Mouse (Mus musculus) MEL (cell line): Measurements from ENCODE around the gene Rad51b. TPM values are rescaled to one million over a fixed set of nuclear protein-coding genes. Genes with fewer than 3 reads are reported as not detected.

Experiments used
- DNase-seq: peaks from one replicate; pipeline ENCODE4 v3.0.0; 2011; ENCODE audit warnings: low read depth, low spot score
- H3K27ac ChIP-seq: 2 replicates; pipeline ENCODE4 v1.5.1; 2012; ENCODE audit warnings: low read depth, mild to moderate bottlenecking, control low read depth, low read length, moderate library complexity; ENCODE audit not compliant: control insufficient read depth
- H3K27me3 ChIP-seq, 2 experiments: fragments of 150-350 bp in 1 of 2; sonication (generic) in 1 of 2; 2 replicates each; pipeline ENCODE4 v1.6.1; 2012; ENCODE audit warnings: low read length in 2 of 2, mild to moderate bottlenecking in 2 of 2, improper control_type of control experiment in 1 of 2, moderate library complexity in 1 of 2; ENCODE audit not compliant: insufficient read depth in 2 of 2, control insufficient read depth in 1 of 2
- H3K36me3 ChIP-seq, 2 experiments: 2 replicates each; pipeline ENCODE4 v1.6.1; 2012 to 2014; ENCODE audit warnings: low read length in 2 of 2, improper control_type of control experiment in 1 of 2, inconsistent platforms in 1 of 2, mild to moderate bottlenecking in 1 of 2; ENCODE audit not compliant: insufficient read depth in 2 of 2, control insufficient read depth in 1 of 2
- H3K4me1 ChIP-seq, 2 experiments: fragments of 150-350 bp in 1 of 2; sonication (generic) in 1 of 2; 2 replicates each; pipeline ENCODE4 v1.6.1; 2012; ENCODE audit warnings: low read length in 2 of 2, improper control_type of control experiment in 1 of 2, mild to moderate bottlenecking in 1 of 2; ENCODE audit not compliant: insufficient read depth in 2 of 2, control insufficient read depth in 1 of 2
- H3K4me3 ChIP-seq, 2 experiments: fragments of 150-350 bp in 1 of 2; sonication (generic) in 1 of 2; 2 replicates each; pipeline ENCODE4 v1.5.1; 2012; ENCODE audit warnings: low read depth in 2 of 2, low read length in 2 of 2, mild to moderate bottlenecking in 2 of 2, moderate library complexity in 2 of 2, control low read depth in 1 of 2, improper control_type of control experiment in 1 of 2; ENCODE audit not compliant: control insufficient read depth in 1 of 2, insufficient read depth in 1 of 2
- H3K79me2 ChIP-seq: 2 replicates; pipeline ENCODE4 v1.6.1; 2012; ENCODE audit warnings: mild to moderate bottlenecking, low read length, moderate library complexity; ENCODE audit not compliant: control insufficient read depth, poor library complexity, insufficient read depth
- H3K9ac ChIP-seq: 2 replicates; pipeline ENCODE4 v1.6.1; 2012; ENCODE audit warnings: low read depth, mild to moderate bottlenecking, control low read depth, low read length, moderate library complexity; ENCODE audit not compliant: control insufficient read depth, poor library complexity, severe bottlenecking
- H3K9me3 ChIP-seq: fragments of 150-350 bp; sonication (generic); replicated peaks from 2 replicates; pipeline ENCODE4 v1.6.1; 2012; ENCODE audit warnings: mild to moderate bottlenecking, low read length, improper control_type of control experiment, moderate library complexity; ENCODE audit not compliant: insufficient read depth
- CHD1 ChIP-seq: IDR thresholded peaks from 2 replicates; pipeline ENCODE4 v1.6.1; 2012; ENCODE audit warnings: low read depth, mild to moderate bottlenecking, inconsistent platforms, low read length, improper control_type of control experiment
- CHD2 ChIP-seq: IDR thresholded peaks from 2 replicates; pipeline ENCODE4 v1.6.1; 2011; ENCODE audit warnings: low read length, improper control_type of control experiment
- CTCF ChIP-seq, 3 experiments: IDR thresholded peaks in 2 of 3; conservative IDR thresholded peaks in 1 of 3; 2 replicates each; pipeline ENCODE4 v1.5.1; 2011 to 2012; ENCODE audit warnings: low read length in 3 of 3, low read depth in 2 of 3, mild to moderate bottlenecking in 2 of 3, improper control_type of control experiment in 1 of 3, inconsistent platforms in 1 of 3, mixed read lengths in 1 of 3, moderate library complexity in 1 of 3; ENCODE audit not compliant: control insufficient read depth in 1 of 3, insufficient read depth in 1 of 3, poor library complexity in 1 of 3, severe bottlenecking in 1 of 3
- E2F4 ChIP-seq: IDR thresholded peaks from 2 replicates; pipeline ENCODE4 v1.6.1; 2011; ENCODE audit warnings: low read depth, low read length, improper control_type of control experiment, borderline replicate concordance
- ELF1 ChIP-seq: IDR thresholded peaks from 2 replicates; pipeline ENCODE4 v1.6.1; 2014; ENCODE audit warnings: low read depth, mild to moderate bottlenecking, inconsistent platforms, low read length, improper control_type of control experiment, moderate library complexity
- EP300 ChIP-seq, 2 experiments: IDR thresholded peaks; 2 replicates each; pipeline ENCODE4 v1.6.1; 2011; ENCODE audit warnings: improper control_type of control experiment in 2 of 2, low read length in 2 of 2, low read depth in 1 of 2, mild to moderate bottlenecking in 1 of 2
- ETS1 ChIP-seq: IDR thresholded peaks from 2 replicates; pipeline ENCODE4 v1.6.1; 2012; ENCODE audit warnings: low read depth, mild to moderate bottlenecking, inconsistent platforms, low read length, improper control_type of control experiment, moderate library complexity
- GABPA ChIP-seq: IDR thresholded peaks from 2 replicates; pipeline ENCODE4 v1.6.1; 2012; ENCODE audit warnings: low read depth, mild to moderate bottlenecking, inconsistent platforms, low read length, improper control_type of control experiment, moderate library complexity
- GATA1 ChIP-seq: IDR thresholded peaks from 2 replicates; pipeline ENCODE4 v1.6.1; 2011; ENCODE audit warnings: low read depth, low read length, improper control_type of control experiment
- HCFC1 ChIP-seq: IDR thresholded peaks from 2 replicates; pipeline ENCODE4 v1.6.1; 2012; ENCODE audit warnings: low read depth, mild to moderate bottlenecking, inconsistent platforms, low read length, improper control_type of control experiment, moderate library complexity
- MAX ChIP-seq: IDR thresholded peaks from 2 replicates; pipeline ENCODE4 v1.6.1; 2011; ENCODE audit warnings: low read length, improper control_type of control experiment
- MAZ ChIP-seq: IDR thresholded peaks from 2 replicates; pipeline ENCODE4 v1.6.1; 2012; ENCODE audit warnings: low read depth, mild to moderate bottlenecking, inconsistent platforms, low read length, improper control_type of control experiment
- MEF2A ChIP-seq: IDR thresholded peaks from 2 replicates; pipeline ENCODE4 v1.6.1; 2014; ENCODE audit warnings: low read depth, mild to moderate bottlenecking, inconsistent platforms, low read length, improper control_type of control experiment; ENCODE audit not compliant: poor library complexity, insufficient replicate concordance, severe bottlenecking; ENCODE audit errors: extremely low read depth
- MXI1 ChIP-seq: IDR thresholded peaks from 2 replicates; pipeline ENCODE4 v1.6.1; 2011; ENCODE audit warnings: mild to moderate bottlenecking, low read depth, low read length, improper control_type of control experiment
- MYC ChIP-seq: IDR thresholded peaks from 2 replicates; pipeline ENCODE4 v1.6.1; 2011; ENCODE audit warnings: low read depth, mild to moderate bottlenecking, low read length, improper control_type of control experiment, moderate library complexity
- NRF1 ChIP-seq: IDR thresholded peaks from 2 replicates; pipeline ENCODE4 v1.6.1; 2014; ENCODE audit warnings: low read depth, mild to moderate bottlenecking, inconsistent platforms, low read length, improper control_type of control experiment, moderate library complexity; ENCODE audit not compliant: poor library complexity, insufficient read depth, severe bottlenecking
- POLR2A ChIP-seq, 2 experiments: IDR thresholded peaks; 2 replicates each; pipeline ENCODE4 v1.6.1; 2011 to 2012; ENCODE audit warnings: low read length in 2 of 2, mild to moderate bottlenecking in 2 of 2, control low read depth in 1 of 2, improper control_type of control experiment in 1 of 2, low read depth in 1 of 2, moderate library complexity in 1 of 2; ENCODE audit not compliant: control insufficient read depth in 1 of 2, insufficient read depth in 1 of 2, poor library complexity in 1 of 2
- POLR2AphosphoS2 ChIP-seq: IDR thresholded peaks from 2 replicates; pipeline ENCODE4 v1.6.1; 2011; ENCODE audit warnings: low read length, improper control_type of control experiment
- RAD21 ChIP-seq: IDR thresholded peaks from 2 replicates; pipeline ENCODE4 v1.6.1; 2011; ENCODE audit warnings: mild to moderate bottlenecking, low read depth, low read length, improper control_type of control experiment
- RCOR1 ChIP-seq: IDR thresholded peaks from 2 replicates; pipeline ENCODE4 v1.6.1; 2012; ENCODE audit warnings: low read depth, mild to moderate bottlenecking, inconsistent platforms, low read length, improper control_type of control experiment
- SIN3A ChIP-seq: IDR thresholded peaks from 2 replicates; pipeline ENCODE4 v1.6.1; 2012; ENCODE audit warnings: low read length, improper control_type of control experiment, inconsistent platforms
- SMC3 ChIP-seq: IDR thresholded peaks from 2 replicates; pipeline ENCODE4 v1.6.1; 2011; ENCODE audit warnings: low read depth, low read length, improper control_type of control experiment
- TAL1 ChIP-seq: IDR thresholded peaks from 2 replicates; pipeline ENCODE4 v1.6.1; 2012; ENCODE audit warnings: mild to moderate bottlenecking, inconsistent platforms, low read length, moderate library complexity, mixed read lengths
- TCF12 ChIP-seq: IDR thresholded peaks from 2 replicates; pipeline ENCODE4 v1.6.1; 2014; ENCODE audit warnings: low read depth, mild to moderate bottlenecking, inconsistent platforms, low read length, improper control_type of control experiment, moderate library complexity
- UBTF ChIP-seq: IDR thresholded peaks from 2 replicates; pipeline ENCODE4 v1.6.1; 2012; ENCODE audit warnings: low read depth, mild to moderate bottlenecking, inconsistent platforms, low read length, improper control_type of control experiment, moderate library complexity, borderline replicate concordance; ENCODE audit not compliant: insufficient read depth
- USF1 ChIP-seq: IDR thresholded peaks from 2 replicates; pipeline ENCODE4 v1.6.1; 2014; ENCODE audit warnings: low read depth, mild to moderate bottlenecking, inconsistent platforms, low read length, improper control_type of control experiment, moderate library complexity
- USF2 ChIP-seq, 2 experiments: IDR thresholded peaks; 2 replicates each; pipeline ENCODE4 v1.6.1; 2011 to 2012; ENCODE audit warnings: improper control_type of control experiment in 2 of 2, low read length in 2 of 2, borderline replicate concordance in 1 of 2, inconsistent platforms in 1 of 2, low read depth in 1 of 2, mild to moderate bottlenecking in 1 of 2; ENCODE audit not compliant: insufficient read depth in 1 of 2
- ZKSCAN1 ChIP-seq: IDR thresholded peaks from 2 replicates; pipeline ENCODE4 v1.6.1; 2012; ENCODE audit warnings: low read depth, mild to moderate bottlenecking, inconsistent platforms, low read length, improper control_type of control experiment, moderate library complexity
- polyA plus RNA-seq, 2 experiments: library from polyadenylated mRNA; stranded (reverse) in 1 of 2; unstranded in 1 of 2; fragments of >175 nt in 1 of 2; fragments of >200 nt in 1 of 2; gene quantifications; 2 replicates each; pipeline versions ENCODE4 v1.2.1 to v1.2.4; 2012; ENCODE audit warnings: low replicate concordance in 2 of 2, low read depth in 1 of 2; ENCODE audit not compliant: insufficient read length in 2 of 2, insufficient read depth in 1 of 2, missing spikeins in 1 of 2
- total RNA-seq: library from RNA; depleted of rRNA; stranded (reverse); fragments of 300-350 nt; gene quantifications from 2 replicates; pipeline ENCODE4 v1.2.3, GENCODE M21; 2012

Gene Rad51b
- total and polyA plus RNA-seq, 3 experiments: 3.6 to 5.7 TPM; not detected in 1

- H3K4me3 ChIP-seq: no peak overlapping the region
- DNase-seq: no peak
- H3K36me3 ChIP-seq: no peaks in the 10 kb centered on the region
- H3K27ac ChIP-seq: no peak overlapping the region
- H3K4me1 ChIP-seq: no peaks in the 10 kb centered on the region
- H3K79me2 ChIP-seq: no peaks in the 10 kb centered on the region
- H3K9ac ChIP-seq: no peak overlapping the region
- no peaks in the 10 kb centered on the region for H3K9me3 ChIP-seq
- H3K27me3 ChIP-seq: no peaks in the 10 kb centered on the region
- TF ChIP-seq EP300 (IDR thresholded peaks at IDR 0.05; ENCODE audit: low read depth in 1 of 2, low read length in 2 of 2): no peak
- TF ChIP-seq CTCF (IDR thresholded peaks at IDR 0.05 in 2 of 3, conservative IDR thresholded peaks at IDR 0.05 in 1 of 3; ENCODE audit: control insufficient read depth in 1 of 3, insufficient read depth in 1 of 3, low read depth in 2 of 3, low read length in 3 of 3, poor library complexity in 1 of 3, severe bottlenecking in 1 of 3): no peak
- no peak for TF ChIP-seq MAZ
- no peak for TF ChIP-seq ZKSCAN1
- no peak for TF ChIP-seq HCFC1
- TF ChIP-seq ETS1: no peak
- TF ChIP-seq CHD2: no peak
- TF ChIP-seq ELF1: no peak
- TF ChIP-seq E2F4: no peak
- TF ChIP-seq CHD1: no peak
- TF ChIP-seq GATA1: no peak
- no peak for TF ChIP-seq UBTF
- TF ChIP-seq MXI1: no peak
- TF ChIP-seq TCF12: no peak
- no peak for TF ChIP-seq RCOR1
- TF ChIP-seq TAL1: no peak
- no peak for TF ChIP-seq USF2 (IDR thresholded peaks at IDR 0.05; ENCODE audit: borderline replicate concordance in 1 of 2, insufficient read depth in 1 of 2, low read depth in 1 of 2, low read length in 2 of 2)
- no peak for TF ChIP-seq MYC
- TF ChIP-seq NRF1: no peak
- TF ChIP-seq GABPA: no peak
These were observed 515.3 kb downstream of the Rad51b start for GRCm38 (mm10) chr12:79812422-79812821.

GRCm38 (mm10) chr12:79812838-79813563 lies 515.9 kb downstream of the Rad51b start:
- Histone ChIP-seq H3K9me3 (no peaks in the 10 kb centered on the region), H3K36me3 (no peaks in the 10 kb centered on the region), H3K27me3 (no peaks in the 10 kb centered on the region), H3K27ac (no peak overlapping the region), H3K4me3 (no peak overlapping the region), H3K4me1 (no peaks in the 10 kb centered on the region)
- no peak for TF ChIP-seq GATA1
- TF ChIP-seq RAD21: no peak
- TF ChIP-seq NRF1: no peak
- no peak for TF ChIP-seq TAL1
- TF ChIP-seq POLR2A (IDR thresholded peaks at IDR 0.05; ENCODE audit: control insufficient read depth in 1 of 2, insufficient read depth in 1 of 2, low read depth in 1 of 2, low read length in 2 of 2, poor library complexity in 1 of 2): no peak
- TF ChIP-seq ETS1: no peak
- TF ChIP-seq MEF2A: no peak
- TF ChIP-seq USF2 (IDR thresholded peaks at IDR 0.05; ENCODE audit: borderline replicate concordance in 1 of 2, insufficient read depth in 1 of 2, low read depth in 1 of 2, low read length in 2 of 2): no peak
- no peak for TF ChIP-seq MAX
- no peak for TF ChIP-seq SMC3
- TF ChIP-seq POLR2AphosphoS2: no peak
- no peak for TF ChIP-seq SIN3A
- no peak for TF ChIP-seq MXI1
- TF ChIP-seq USF1: no peak
- no peak for TF ChIP-seq ELF1
- TF ChIP-seq, all 39 proteins: peak for 0
- Histone ChIP-seq H3K79me2 (no peaks in the 10 kb centered on the region), H3K9ac (no peak overlapping the region)
- no peak for DNase-seq
